Mouse (Mus musculus) embryonic facial prominence, embryonic 10.5 days (tissue): ENCODE measurements at regions not wholly inside any gene's neighbourhood (a gene's known extent, or its start where the extent isn't known, plus 50 kb on each side); places are given as distances from the start of the nearest gene placed in this dataset.

Experiments used
- DNase-seq: peaks from one replicate; pipeline ENCODE4 v3.0.0-alpha.2; 2017; ENCODE audit warnings: low spot score
- H3K27ac ChIP-seq: fragments of 300-500 bp; sonication (generic); replicated peaks from 2 replicates; pipeline ENCODE4 v1.5.1; 2016; ENCODE audit warnings: mild to moderate bottlenecking
- H3K27me3 ChIP-seq: fragments of 300-500 bp; sonication (generic); replicated peaks from 2 replicates; pipeline ENCODE4 v1.6.1; 2016; ENCODE audit warnings: low read depth, mild to moderate bottlenecking; ENCODE audit not compliant: poor library complexity, severe bottlenecking
- H3K36me3 ChIP-seq: fragments of 300-500 bp; sonication (generic); replicated peaks from 2 replicates; pipeline ENCODE4 v1.6.1; 2016; ENCODE audit warnings: mild to moderate bottlenecking, moderate library complexity
- H3K4me1 ChIP-seq: fragments of 300-500 bp; sonication (generic); 2 replicates; pipeline ENCODE4 v1.6.1; 2016
- H3K4me3 ChIP-seq: fragments of 300-500 bp; sonication (generic); 2 replicates; pipeline ENCODE4 v1.5.1; 2016; ENCODE audit warnings: mild to moderate bottlenecking, moderate library complexity
- H3K9me3 ChIP-seq: fragments of 300-500 bp; sonication (generic); 2 replicates; pipeline ENCODE4 v1.6.1; 2016; ENCODE audit warnings: mild to moderate bottlenecking
- WGBS: fragments of 180-500 bp; shearing (Covaris S2); methylation state at CpG from one replicate; pipeline ENCODE4 v1.1.7; 2016; 5-methylcytosine and 5-hydroxymethylcytosine counted together

GRCm38 (mm10) chr2:78804931-78805330 is 63.0 kb upstream of the Ube2e3 start:
- Histone ChIP-seq H3K36me3 (no peaks in the 10 kb centered on the region), H3K27me3 (no peaks in the 10 kb centered on the region), H3K4me1 (no peaks in the 10 kb centered on the region), H3K4me3 (no peak overlapping the region), H3K9me3 (no peaks in the 10 kb centered on the region), H3K27ac (no peak overlapping the region)
- no peak for DNase-seq
- 90% methylated on average over 3 of the region's 3 CpGs for WGBS

- H3K27me3 ChIP-seq = no peaks in the 10 kb centered on the region
- H3K9me3 ChIP-seq = no peaks in the 10 kb centered on the region
- no peak overlapping the region for H3K27ac ChIP-seq
- H3K4me1 ChIP-seq = no peaks in the 10 kb centered on the region
- H3K36me3 ChIP-seq = no peaks in the 10 kb centered on the region
- no peak for DNase-seq
- 83% methylated on average over 4 of the region's 4 CpGs for WGBS
- no peak overlapping the region for H3K4me3 ChIP-seq
These were observed 64.4 kb upstream of the Ube2e3 start for GRCm38 (mm10) chr2:78803543-78803942.

DNA sequence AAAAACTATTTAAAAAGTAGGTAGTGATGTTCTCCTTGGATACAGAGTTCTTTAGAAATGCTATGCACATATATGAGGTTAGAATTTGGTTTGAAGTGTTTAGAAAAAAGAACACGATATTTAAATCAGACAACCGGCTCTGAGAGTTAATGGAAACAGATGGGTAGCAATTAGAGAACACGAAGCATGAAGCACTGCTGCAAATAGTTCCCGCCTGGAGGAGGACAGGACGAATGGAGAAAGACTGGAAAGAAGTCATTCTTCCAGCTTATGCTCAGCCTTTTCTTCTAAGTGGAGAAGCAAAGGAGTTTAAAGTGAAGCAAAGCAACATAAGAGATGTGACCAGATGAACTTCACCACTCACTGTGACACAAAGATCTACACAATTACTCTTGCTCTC is 72.5 kb upstream of the Ube2e3 start:
- no peaks in the 10 kb centered on the region for H3K36me3 ChIP-seq
- H3K4me3 ChIP-seq = no peak overlapping the region
- no peak overlapping the region for H3K27ac ChIP-seq
- H3K4me1 ChIP-seq = no peaks in the 10 kb centered on the region
- 55% methylated on average over 5 of the region's 5 CpGs for WGBS
- H3K27me3 ChIP-seq = no peaks in the 10 kb centered on the region
- DNase-seq = no peak
- no peaks in the 10 kb centered on the region for H3K9me3 ChIP-seq

- no peak for DNase-seq
- Histone ChIP-seq H3K27me3 (no peaks in the 10 kb centered on the region), H3K9me3 (no peaks in the 10 kb centered on the region), H3K27ac (no peak overlapping the region), H3K4me1 (no peaks in the 10 kb centered on the region), H3K4me3 (no peak overlapping the region), H3K36me3 (no peaks in the 10 kb centered on the region)
- 86% methylated on average over 5 of the region's 5 CpGs for WGBS
These were observed 73.2 kb upstream of the Ube2e3 start for GRCm38 (mm10) chr2:78794734-78795133.

DNA sequence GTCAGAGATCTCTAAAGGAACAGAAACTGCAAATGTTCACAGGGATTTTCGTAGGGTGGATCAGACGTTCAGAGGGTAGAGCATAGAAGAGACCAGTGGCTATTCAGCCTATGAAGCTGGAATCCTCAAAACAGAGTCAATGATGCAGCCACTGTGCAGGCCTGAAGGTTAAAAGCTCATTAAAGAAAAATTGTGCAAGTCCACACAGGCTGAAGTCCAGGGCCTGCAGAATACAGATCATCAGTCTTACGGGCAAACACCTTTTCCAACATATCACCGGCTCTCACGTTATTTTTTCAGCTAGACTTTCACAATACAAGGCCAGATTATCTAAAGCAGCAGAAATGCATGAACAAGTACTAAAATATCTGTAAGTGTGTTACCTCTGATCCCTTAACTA is 78.8 kb upstream of the Ube2e3 start:
- Histone ChIP-seq H3K27ac (no peak overlapping the region), H3K4me1 (no peaks in the 10 kb centered on the region), H3K27me3 (no peaks in the 10 kb centered on the region), H3K4me3 (no peak overlapping the region), H3K9me3 (no peaks in the 10 kb centered on the region), H3K36me3 (no peaks in the 10 kb centered on the region)
- no peak for DNase-seq
- 92% methylated on average over 5 of the region's 5 CpGs for WGBS

DNA sequence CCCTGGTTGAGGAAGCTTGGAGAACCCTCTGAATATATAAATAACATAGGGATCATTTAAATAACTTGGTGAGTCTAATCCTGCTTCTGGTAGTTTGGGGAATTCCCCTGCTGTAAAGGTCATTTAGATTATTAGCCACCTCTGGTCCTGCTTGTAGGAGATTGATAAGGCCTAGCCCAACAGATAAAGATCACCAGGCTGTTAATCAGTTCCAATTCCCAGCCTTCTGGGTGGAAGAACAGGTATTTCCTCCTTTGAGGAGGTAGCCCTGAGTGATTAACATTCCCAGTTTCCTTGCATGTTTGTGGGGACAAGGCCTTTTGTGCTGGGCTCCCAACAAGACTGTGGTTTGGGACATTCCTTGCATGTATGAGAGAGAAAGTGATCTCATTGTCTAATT is 79.7 kb upstream of the Ube2e3 start:
- Histone ChIP-seq H3K4me1 (no peaks in the 10 kb centered on the region), H3K27me3 (no peaks in the 10 kb centered on the region), H3K4me3 (no peak overlapping the region), H3K9me3 (no peaks in the 10 kb centered on the region), H3K36me3 (no peaks in the 10 kb centered on the region), H3K27ac (no peak overlapping the region)
- DNase-seq = no peak

GRCm38 (mm10) chr2:78779949-78780348 is 88.0 kb upstream of the Ube2e3 start:
- Histone ChIP-seq H3K9me3 (no peaks in the 10 kb centered on the region), H3K4me1 (no peaks in the 10 kb centered on the region), H3K4me3 (no peak overlapping the region), H3K27me3 (no peaks in the 10 kb centered on the region), H3K36me3 (no peaks in the 10 kb centered on the region), H3K27ac (no peak overlapping the region)
- WGBS = 89% methylated on average over 3 of the region's 3 CpGs
- DNase-seq = no peak

GRCm38 (mm10) chr2:78777589-78777988 is 90.3 kb upstream of the Ube2e3 start:
- Histone ChIP-seq H3K36me3 (no peaks in the 10 kb centered on the region), H3K9me3 (no peaks in the 10 kb centered on the region), H3K27me3 (no peaks in the 10 kb centered on the region), H3K4me1 (no peaks in the 10 kb centered on the region), H3K27ac (no peak overlapping the region), H3K4me3 (no peak overlapping the region)
- DNase-seq = no peak

DNA sequence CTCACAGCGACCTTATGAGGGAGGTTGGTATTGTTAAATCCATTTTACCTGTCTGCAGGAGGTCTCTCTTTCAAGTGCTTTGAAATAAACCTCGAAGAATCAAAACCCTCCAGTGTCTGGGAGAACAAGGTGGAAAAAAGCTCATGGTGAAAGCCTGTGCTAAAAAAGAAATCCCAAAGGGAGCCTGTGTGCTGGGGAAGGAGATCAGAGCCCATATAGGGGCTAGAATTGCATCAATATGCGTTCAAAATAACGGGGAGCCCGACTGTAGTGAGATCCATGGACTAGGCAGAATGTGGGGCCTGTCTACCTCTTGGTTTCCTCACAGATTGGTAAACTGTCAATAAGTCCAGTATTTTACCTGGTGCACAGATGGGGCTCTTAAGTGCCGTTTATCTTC is 113.6 kb upstream of the Ube2e3 start:
- Histone ChIP-seq H3K36me3 (no peaks in the 10 kb centered on the region), H3K27me3 (no peaks in the 10 kb centered on the region), H3K4me1 (no peaks in the 10 kb centered on the region), H3K27ac (no peak overlapping the region), H3K4me3 (no peak overlapping the region), H3K9me3 (no peaks in the 10 kb centered on the region)
- DNase-seq = no peak
- 83% methylated on average over 6 of the region's 6 CpGs for WGBS

DNA sequence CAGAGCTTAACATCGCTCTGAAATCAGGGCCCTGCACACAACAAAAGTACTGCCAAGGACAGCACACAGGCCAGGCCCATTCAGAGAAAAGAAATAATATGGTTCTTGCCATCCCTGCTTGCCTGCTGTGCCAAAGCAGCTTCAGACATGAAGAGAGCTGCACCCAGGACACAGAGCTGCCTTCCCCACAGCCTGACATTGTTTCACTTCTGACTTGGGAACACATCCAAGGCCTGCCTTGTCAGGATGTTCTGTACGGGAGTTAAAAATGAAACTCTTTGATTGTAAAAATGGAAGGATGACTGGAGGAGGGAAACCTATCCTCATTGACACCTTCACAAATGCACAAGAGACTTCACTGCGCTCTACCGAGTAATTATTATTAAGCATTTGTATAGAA is 114.0 kb upstream of the Ube2e3 start:
- Histone ChIP-seq H3K9me3 (no peaks in the 10 kb centered on the region), H3K4me1 (no peaks in the 10 kb centered on the region), H3K27ac (no peak overlapping the region), H3K36me3 (no peaks in the 10 kb centered on the region), H3K27me3 (no peaks in the 10 kb centered on the region), H3K4me3 (no peak overlapping the region)
- no peak for DNase-seq
- 86% methylated on average over 4 of the region's 4 CpGs for WGBS

DNA sequence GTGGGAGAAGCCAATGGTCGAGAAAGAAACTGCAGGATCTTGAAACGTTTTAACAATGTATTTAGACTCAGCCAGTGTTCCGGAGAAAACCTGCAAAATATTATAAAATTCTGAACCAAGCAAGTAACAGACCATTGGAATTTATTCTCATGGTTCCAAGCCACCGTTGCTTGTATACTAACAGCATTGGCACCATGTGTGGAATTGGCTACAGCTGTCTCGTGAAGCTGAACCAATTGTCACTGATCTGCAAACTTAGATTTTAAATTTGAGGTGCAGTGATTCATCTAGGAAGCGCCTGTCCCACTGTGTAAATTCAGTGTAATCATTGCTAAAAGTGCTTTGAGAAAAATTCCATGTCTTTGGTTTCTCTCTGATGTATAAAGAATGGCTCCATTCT is 137.8 kb upstream of the Ube2e3 start:
- H3K27ac ChIP-seq = no peak overlapping the region
- H3K4me1 ChIP-seq = no peaks in the 10 kb centered on the region
- H3K36me3 ChIP-seq = no peaks in the 10 kb centered on the region
- H3K27me3 ChIP-seq = no peaks in the 10 kb centered on the region
- H3K9me3 ChIP-seq = no peaks in the 10 kb centered on the region
- no peak overlapping the region for H3K4me3 ChIP-seq
- DNase-seq = no peak
- 87% methylated on average over 6 of the region's 6 CpGs for WGBS

DNA sequence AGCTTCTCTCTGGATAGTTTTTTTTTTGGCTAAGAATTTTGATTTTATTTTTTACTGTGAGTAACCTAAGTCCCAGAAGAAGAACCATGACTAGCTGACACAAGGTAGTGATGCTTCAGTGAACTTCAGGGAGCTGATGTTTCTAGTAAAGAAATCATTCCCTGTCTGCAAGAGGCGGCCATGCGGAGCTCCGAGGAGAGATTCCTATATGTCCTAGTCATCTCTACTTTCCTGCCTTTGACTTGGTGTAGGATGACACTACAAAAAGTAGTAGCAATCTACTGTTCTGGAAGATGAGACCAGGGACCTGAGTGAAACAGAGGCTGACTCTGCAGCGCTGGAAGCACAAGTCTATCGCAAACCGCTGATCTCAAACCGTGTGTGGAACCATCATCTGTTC is 141.9 kb upstream of the Ube2e3 start:
- no peak for DNase-seq
- H3K4me3 ChIP-seq = no peak overlapping the region
- H3K27ac ChIP-seq = no peak overlapping the region
- H3K36me3 ChIP-seq = no peaks in the 10 kb centered on the region
- H3K9me3 ChIP-seq = no peaks in the 10 kb centered on the region
- H3K27me3 ChIP-seq = no peaks in the 10 kb centered on the region
- 93% methylated on average over 7 of the region's 7 CpGs for WGBS
- H3K4me1 ChIP-seq = no peaks in the 10 kb centered on the region

DNA sequence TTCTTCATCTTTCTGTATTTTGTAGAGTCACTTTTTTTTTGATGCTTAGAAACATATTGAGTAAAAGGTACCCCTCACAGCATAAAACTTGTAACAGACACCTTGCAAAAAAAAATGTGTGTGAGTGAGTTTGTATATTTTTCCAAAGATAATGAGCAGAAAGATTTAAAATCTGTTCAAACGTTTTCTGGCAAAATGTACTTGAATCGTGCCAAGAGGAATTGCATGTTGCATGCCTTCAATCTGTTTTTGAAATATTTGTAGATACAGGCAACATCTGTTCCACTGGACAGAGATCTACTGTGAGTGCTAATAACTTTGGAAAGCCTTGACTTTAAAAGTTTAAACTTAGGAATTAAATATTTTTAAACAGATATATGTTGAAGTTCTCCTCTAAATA is 143.5 kb upstream of the Ube2e3 start:
- 80% methylated on average over 2 of the region's 2 CpGs for WGBS
- H3K36me3 ChIP-seq = no peaks in the 10 kb centered on the region
- no peaks in the 10 kb centered on the region for H3K9me3 ChIP-seq
- DNase-seq = no peak
- no peak overlapping the region for H3K27ac ChIP-seq
- no peak overlapping the region for H3K4me3 ChIP-seq
- no peaks in the 10 kb centered on the region for H3K27me3 ChIP-seq
- no peaks in the 10 kb centered on the region for H3K4me1 ChIP-seq

GRCm38 (mm10) chr2:78723423-78723822 is 144.5 kb upstream of the Ube2e3 start:
- Histone ChIP-seq H3K4me1 (no peaks in the 10 kb centered on the region), H3K9me3 (no peaks in the 10 kb centered on the region), H3K4me3 (no peak overlapping the region), H3K27ac (no peak overlapping the region), H3K36me3 (no peaks in the 10 kb centered on the region), H3K27me3 (no peaks in the 10 kb centered on the region)
- no peak for DNase-seq
- 97% methylated on average over 3 of the region's 3 CpGs for WGBS
